Comparison of ENCODE assay signal across 19 mouse cellular contexts in the genomic region with DNA sequence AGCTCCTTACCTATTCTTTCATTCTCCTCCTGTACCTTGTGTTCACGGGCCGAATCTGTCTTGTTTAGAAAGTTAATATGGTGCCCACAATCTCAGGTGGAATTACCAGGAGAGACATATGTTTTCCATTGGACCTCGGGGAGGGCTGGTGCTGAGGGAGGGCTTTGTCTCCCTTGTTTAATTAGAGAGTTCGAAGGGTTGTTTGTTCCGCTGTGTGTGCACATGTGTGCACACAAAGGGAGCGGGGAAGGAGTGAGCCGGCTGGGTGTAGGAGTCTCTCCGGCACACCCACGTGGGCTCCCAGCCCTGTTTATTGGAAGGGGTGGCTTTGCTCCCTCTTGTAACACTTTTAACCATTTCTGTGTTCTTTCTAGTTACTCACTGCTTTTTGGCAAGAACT. TPM values are rescaled to one million over a fixed set of nuclear protein-coding genes. Genes with fewer than 3 reads are reported as not detected.
DNase-seq lines count a peak whose midpoint lies in the region; ATAC-seq and TF ChIP-seq lines count a peak whose summit lies in the region.
"Had no signal": no experiment of that assay in that cellular context is flagged by ENCODE, and none has a peak within 500 bp of the region (broad histone marks: within the 10 kb centered on the region; RNA-seq: fewer than 3 reads in every experiment).

No protein-coding gene starts in this region.

- H3K36me3 ChIP-seq in forebrain, embryonic 13.5 days (ENCODE audit: poor library complexity, severe bottlenecking) = no peaks in the 10 kb centered on the region
- H3K36me3 ChIP-seq in forebrain, postnatal 0 days (ENCODE audit: insufficient read depth) = no peaks in the 10 kb centered on the region
- no peaks in the 10 kb centered on the region for H3K36me3 ChIP-seq in liver, embryonic 13.5 days
- no peaks in the 10 kb centered on the region for H3K36me3 ChIP-seq in liver, embryonic 12.5 days
- H3K36me3 ChIP-seq in embryonic facial prominence, embryonic 15.5 days = no peaks in the 10 kb centered on the region
- H3K36me3 ChIP-seq in stomach, embryonic 14.5 days (ENCODE audit: control insufficient read depth, insufficient read depth, low read length) = no peaks in the 10 kb centered on the region
- H3K36me3 ChIP-seq: forebrain, embryonic 10.5 days; heart, embryonic 13.5 days had no signal

- H3K27ac ChIP-seq in forebrain, embryonic 13.5 days = no peak overlapping the region
- no peak overlapping the region for H3K27ac ChIP-seq in forebrain, postnatal 0 days (ENCODE audit: low read depth, low read length)
- H3K27ac ChIP-seq in liver, embryonic 13.5 days = no peak overlapping the region
- no peak overlapping the region for H3K27ac ChIP-seq in liver, embryonic 12.5 days
- H3K27ac ChIP-seq in embryonic facial prominence, embryonic 15.5 days (replicated peaks) = no peak overlapping the region
- no peak overlapping the region for H3K27ac ChIP-seq in stomach, embryonic 14.5 days (ENCODE audit: low read length)
- H3K27ac ChIP-seq: forebrain, embryonic 10.5 days; heart, embryonic 13.5 days had no signal

- 57% methylated on average over 9 of the region's 9 CpGs for WGBS in forebrain, embryonic 13.5 days
- 38% methylated on average over 9 of the region's 9 CpGs for WGBS in forebrain, postnatal 0 days
- 78% methylated on average over 9 of the region's 9 CpGs for WGBS in liver, embryonic 13.5 days (ENCODE audit: insufficient replicate concordance)
- WGBS in liver, embryonic 12.5 days (ENCODE audit: insufficient replicate concordance) = 76% methylated on average over 9 of the region's 9 CpGs
- 32% methylated on average over 9 of the region's 9 CpGs for WGBS in embryonic facial prominence, embryonic 15.5 days
- 58% methylated on average over 9 of the region's 9 CpGs for WGBS in stomach, embryonic 14.5 days

- H3K4me1 ChIP-seq in forebrain, embryonic 13.5 days = no peaks in the 10 kb centered on the region
- no peaks in the 10 kb centered on the region for H3K4me1 ChIP-seq in forebrain, postnatal 0 days (ENCODE audit: insufficient read depth)
- H3K4me1 ChIP-seq in liver, embryonic 13.5 days (replicated peaks) = no peaks in the 10 kb centered on the region
- no peaks in the 10 kb centered on the region for H3K4me1 ChIP-seq in liver, embryonic 12.5 days
- peaks cover 18% of the 10 kb centered on the region for H3K4me1 ChIP-seq in embryonic facial prominence, embryonic 15.5 days
- H3K4me1 ChIP-seq in stomach, embryonic 14.5 days (ENCODE audit: control insufficient read depth, insufficient read depth, low read length) = no peaks in the 10 kb centered on the region

- H3K27me3 ChIP-seq in forebrain, embryonic 13.5 days = no peaks in the 10 kb centered on the region
- no peaks in the 10 kb centered on the region for H3K27me3 ChIP-seq in forebrain, postnatal 0 days (ENCODE audit: insufficient read depth, low read length)
- H3K27me3 ChIP-seq in liver, embryonic 13.5 days = no peaks in the 10 kb centered on the region
- H3K27me3 ChIP-seq in liver, embryonic 12.5 days (replicated peaks) = no peaks in the 10 kb centered on the region
- no peaks in the 10 kb centered on the region for H3K27me3 ChIP-seq in embryonic facial prominence, embryonic 15.5 days
- H3K27me3 ChIP-seq in stomach, embryonic 14.5 days (ENCODE audit: control insufficient read depth, insufficient read depth, low read length) = no peaks in the 10 kb centered on the region
- H3K27me3 ChIP-seq: heart, embryonic 13.5 days had no signal

- no peak overlapping the region for H3K4me2 ChIP-seq in forebrain, embryonic 13.5 days
- no peak overlapping the region for H3K4me2 ChIP-seq in forebrain, postnatal 0 days (ENCODE audit: low read depth)
- no peak overlapping the region for H3K4me2 ChIP-seq in liver, embryonic 13.5 days
- H3K4me2 ChIP-seq in liver, embryonic 12.5 days = no peak overlapping the region
- H3K4me2 ChIP-seq in embryonic facial prominence, embryonic 15.5 days (replicated peaks) = no peak overlapping the region; the same call in 1 of the 2 replicates
- no peak overlapping the region for H3K4me2 ChIP-seq in stomach, embryonic 14.5 days (replicated peaks; ENCODE audit: low read depth, low read length)
- H3K4me2 ChIP-seq: heart, embryonic 13.5 days had no signal

- 0 out of 2 replicates have a peak, but pooled peaks have one; percentile 33 for ATAC-seq in forebrain, embryonic 13.5 days
- no peak for ATAC-seq in forebrain, postnatal 0 days
- peak; percentile 36; the same call in 1 of the 2 replicates for ATAC-seq in liver, embryonic 13.5 days (ENCODE audit: low read depth)
- no peak for ATAC-seq in liver, embryonic 12.5 days
- peak; percentile 83 for ATAC-seq in embryonic facial prominence, embryonic 15.5 days (ENCODE audit: insufficient number of reproducible peaks, low FRiP score, low TSS enrichment, low read depth)
- peak; percentile 73 for ATAC-seq in stomach, embryonic 14.5 days (ENCODE audit: insufficient number of reproducible peaks, insufficient read depth, low FRiP score, low read depth)
- ATAC-seq: lung, postnatal 0 days had no signal

- no peak overlapping the region for H3K4me3 ChIP-seq in forebrain, embryonic 13.5 days
- H3K4me3 ChIP-seq in forebrain, postnatal 0 days (ENCODE audit: low read depth, low read length) = no peak overlapping the region
- no peak overlapping the region for H3K4me3 ChIP-seq in liver, embryonic 13.5 days (replicated peaks)
- H3K4me3 ChIP-seq in liver, embryonic 12.5 days = no peak overlapping the region
- no peak overlapping the region for H3K4me3 ChIP-seq in embryonic facial prominence, embryonic 15.5 days (replicated peaks)
- no peak overlapping the region for H3K4me3 ChIP-seq in stomach, embryonic 14.5 days (ENCODE audit: low read depth, low read length)
- H3K4me3 ChIP-seq: forebrain, embryonic 10.5 days; heart, embryonic 13.5 days had no signal

- H3K9me3 ChIP-seq in forebrain, embryonic 13.5 days (replicated peaks) = no peaks in the 10 kb centered on the region
- H3K9me3 ChIP-seq in forebrain, postnatal 0 days (ENCODE audit: low read length) = no peaks in the 10 kb centered on the region
- no peaks in the 10 kb centered on the region for H3K9me3 ChIP-seq in liver, embryonic 13.5 days (replicated peaks)
- H3K9me3 ChIP-seq in liver, embryonic 12.5 days (replicated peaks) = no peaks in the 10 kb centered on the region
- H3K9me3 ChIP-seq in embryonic facial prominence, embryonic 15.5 days (replicated peaks) = no peaks in the 10 kb centered on the region
- no peaks in the 10 kb centered on the region for H3K9me3 ChIP-seq in stomach, embryonic 14.5 days (ENCODE audit: control insufficient read depth, low read depth, low read length)
- H3K9me3 ChIP-seq: forebrain, embryonic 10.5 days; heart, embryonic 13.5 days had no signal

- H3K9ac ChIP-seq in forebrain, embryonic 13.5 days = no peak overlapping the region
- H3K9ac ChIP-seq in forebrain, postnatal 0 days = no peak overlapping the region
- H3K9ac ChIP-seq in liver, embryonic 13.5 days = no peak overlapping the region
- no peak overlapping the region for H3K9ac ChIP-seq in liver, embryonic 12.5 days
- no peak overlapping the region for H3K9ac ChIP-seq in embryonic facial prominence, embryonic 15.5 days
- no peak overlapping the region for H3K9ac ChIP-seq in stomach, embryonic 14.5 days (replicated peaks; ENCODE audit: low read depth, low read length)
- H3K9ac ChIP-seq: heart, embryonic 13.5 days had no signal

- DNase-seq in forebrain, postnatal 0 days = no peak
- no peak for DNase-seq in liver, embryonic 13.5 days
- DNase-seq in urinary bladder, postnatal 10 days (ENCODE audit: low spot score) = no peak
- DNase-seq in right cerebral cortex, postnatal 14 days = no peak
- DNase-seq: adrenal gland, adult 2 months; cerebellum, adult 11-12 months; cerebellum, postnatal 36 days; heart, postnatal 36 days; kidney, adult 9 months; midbrain, embryonic 14.5 days; right cerebral cortex, adult 18-20 months; thymus, postnatal 36 days had no signal

- no peak for TF ChIP-seq CTCF in forebrain, postnatal 0 days (IDR thresholded peaks at IDR 0.05; ENCODE audit: low read depth)

RNA-seq across cellular contexts. Expression of a gene that starts 29.1 kb away (rescaled TPM):
- 3.5 and 3.8 TPM in 2 replicates for polyA plus RNA-seq in forebrain, embryonic 13.5 days (2015; fragmentation: Nextera tagmentation; extraction: Ambion mirVana)
- 38.1 and 38.2 TPM in 2 replicates for total RNA-seq in forebrain, postnatal 0 days (2014; rRNA removed)
- polyA plus RNA-seq in forebrain, postnatal 0 days (2015; fragmentation: Nextera tagmentation; extraction: Ambion mirVana) = 13.1 and 19.1 TPM in 2 replicates
- 1.4 and 2.6 TPM in 2 replicates for polyA plus RNA-seq in liver, embryonic 13.5 days (2015; fragmentation: Nextera tagmentation; extraction: Ambion mirVana)
- polyA plus RNA-seq in liver, embryonic 12.5 days (2016; fragmentation: Nextera tagmentation; extraction: Ambion mirVana) = 1.0 and 1.1 TPM in 2 replicates
- polyA plus RNA-seq in embryonic facial prominence, embryonic 15.5 days (2015; fragmentation: Nextera tagmentation; extraction: Ambion mirVana) = 11.0 and 14.6 TPM in 2 replicates
- polyA plus RNA-seq in stomach, embryonic 14.5 days (2014; fragmentation: Nextera tagmentation; extraction: Ambion mirVana) = 15.6 and 16.9 TPM in 2 replicates

Comparison
In these comparisons a context has a peak if more than half of its experiments do, and no peak if none do; other contexts are left out.
1. ATAC-seq: peak in forebrain, embryonic 13.5 days (single experiment), liver, embryonic 13.5 days (single experiment), embryonic facial prominence, embryonic 15.5 days (single experiment) and stomach, embryonic 14.5 days (single experiment); none in forebrain, postnatal 0 days (single experiment) and liver, embryonic 12.5 days (single experiment).